Mouse (Mus musculus): ENCODE measurements around the gene Lcn2. TPM values are rescaled to one million over a fixed set of nuclear protein-coding genes. Genes with fewer than 3 reads are reported as not detected.
A peak's percentile ranks its signal among the peaks of the same experiment; 100 is the strongest.
"Not testable (repeated sequence)": the region's sequence is repeated elsewhere in the genome, so short reads cannot be mapped to it uniquely, and the experiment has no call there.

Gene Lcn2
- polyA plus RNA-seq, 1 experiment from 2014 or later: 22.8 TPM

- Histone ChIP-seq H3K4me3 (replicated peaks) (peak overlapping the region; percentile 84), H3K4me2 (peak overlapping the region; percentile 93), H3K27me3 (peaks cover 7% of the 10 kb centered on the region; the same call in 1 of the 2 replicates), H3K36me3 (peaks cover 24% of the 10 kb centered on the region), H3K9ac (peak overlapping the region; percentile 89), H3K4me1 (replicated peaks) (peaks cover 38% of the 10 kb centered on the region), H3K9me3 (replicated peaks) (no peaks in the 10 kb centered on the region), H3K27ac (peak overlapping the region; percentile 94)
- under 1% methylated on average over 53 of the region's 53 CpGs for WGBS (ENCODE audit: insufficient replicate concordance)
- ATAC-seq (ENCODE audit: low read depth): peak; percentile 83
- DNase-seq: peak; percentile 88
Measured at GRCm38 (mm10) chr2:32362817-32363340, 25.2 kb downstream of the Lcn2 start.

GRCm38 (mm10) chr2:32362274-32362673 is 25.8 kb downstream of the Lcn2 start:
- DNase-seq; H3K9me3 ChIP-seq (replicated peaks); ATAC-seq (ENCODE audit: low read depth); H3K27me3 ChIP-seq: not testable (repeated sequence)
- 29% methylated on average over 5 of the region's 5 CpGs for WGBS (ENCODE audit: insufficient replicate concordance)
- H3K4me3 ChIP-seq (replicated peaks): peak overlapping the region; percentile 84
- peak overlapping the region; percentile 89 for H3K9ac ChIP-seq
- peak overlapping the region; percentile 93 for H3K4me2 ChIP-seq
- peaks cover 19% of the 10 kb centered on the region for H3K36me3 ChIP-seq
- H3K4me1 ChIP-seq (replicated peaks): peaks cover 38% of the 10 kb centered on the region
- peak overlapping the region; percentile 94 for H3K27ac ChIP-seq

- DNase-seq (peak; percentile 79), ATAC-seq (ENCODE audit: low read depth) (peak; percentile 77)
- WGBS (ENCODE audit: insufficient replicate concordance): 2% methylated on average over 24 of the region's 24 CpGs
- peak overlapping the region; percentile 84 for H3K4me3 ChIP-seq (replicated peaks)
- peaks cover 7% of the 10 kb centered on the region; the same call in 1 of the 2 replicates for H3K27me3 ChIP-seq
- H3K9me3 ChIP-seq (replicated peaks): no peaks in the 10 kb centered on the region
- peak overlapping the region; percentile 93 for H3K4me2 ChIP-seq
- peak overlapping the region; percentile 75 for H3K9ac ChIP-seq
- H3K27ac ChIP-seq: peak overlapping the region; percentile 80
- peaks cover 12% of the 10 kb centered on the region for H3K36me3 ChIP-seq
- peaks cover 38% of the 10 kb centered on the region for H3K4me1 ChIP-seq (replicated peaks)
Measured at GRCm38 (mm10) chr2:32361437-32361836, 26.6 kb downstream of the Lcn2 start.

- peak; percentile 68 for DNase-seq
- H3K36me3 ChIP-seq: peaks cover 5% of the 10 kb centered on the region
- peak overlapping the region; percentile 80 for H3K27ac ChIP-seq
- H3K9ac ChIP-seq: peak overlapping the region; percentile 75
- ATAC-seq (ENCODE audit: low read depth): no peak
- peaks cover 10% of the 10 kb centered on the region; the same call in 1 of the 2 replicates for H3K27me3 ChIP-seq
- peak overlapping the region; percentile 84 for H3K4me3 ChIP-seq (replicated peaks)
- H3K4me2 ChIP-seq: peak overlapping the region; percentile 93
- H3K4me1 ChIP-seq (replicated peaks): peaks cover 38% of the 10 kb centered on the region
- no peaks in the 10 kb centered on the region for H3K9me3 ChIP-seq (replicated peaks)
- WGBS (ENCODE audit: insufficient replicate concordance): 8% methylated on average over 14 of the region's 14 CpGs
Measured at GRCm38 (mm10) chr2:32360741-32361140, 27.3 kb downstream of the Lcn2 start.

GRCm38 (mm10) chr2:32358381-32358780 is 29.7 kb downstream of the Lcn2 start:
- Histone ChIP-seq H3K4me3 (replicated peaks) (no peak overlapping the region), H3K27me3 (peaks cover 10% of the 10 kb centered on the region; the same call in 1 of the 2 replicates), H3K27ac (no peak overlapping the region), H3K9ac (no peak overlapping the region), H3K36me3 (no peaks in the 10 kb centered on the region), H3K4me1 (replicated peaks) (peaks cover 35% of the 10 kb centered on the region), H3K4me2 (no peak overlapping the region), H3K9me3 (replicated peaks) (no peaks in the 10 kb centered on the region)
- ATAC-seq (ENCODE audit: low read depth) (no peak), DNase-seq (no peak)
- WGBS (ENCODE audit: insufficient replicate concordance): 64% methylated on average over 10 of the region's 10 CpGs

GRCm38 (mm10) chr2:32357710-32358109 is 30.3 kb downstream of the Lcn2 start:
- Histone ChIP-seq H3K4me1 (replicated peaks) (peaks cover 37% of the 10 kb centered on the region), H3K9me3 (replicated peaks) (no peaks in the 10 kb centered on the region), H3K27ac (no peak overlapping the region), H3K36me3 (no peaks in the 10 kb centered on the region), H3K4me2 (no peak overlapping the region), H3K27me3 (peaks cover 15% of the 10 kb centered on the region), H3K9ac (no peak overlapping the region), H3K4me3 (replicated peaks) (no peak overlapping the region)
- WGBS (ENCODE audit: insufficient replicate concordance): 55% methylated on average over 3 of the region's 3 CpGs
- no peak for DNase-seq
- no peak for ATAC-seq (ENCODE audit: low read depth)

GRCm38 (mm10) chr2:32356216-32356615 is 31.8 kb downstream of the Lcn2 start:
- peaks cover 34% of the 10 kb centered on the region for H3K4me1 ChIP-seq (replicated peaks)
- no peak overlapping the region for H3K27ac ChIP-seq

GRCm38 (mm10) chr2:32354336-32354895 is 33.6 kb downstream of the Lcn2 start:
- Histone ChIP-seq H3K9ac (no peak overlapping the region), H3K4me2 (no peak overlapping the region), H3K27ac (peak overlapping the region; percentile 19), H3K4me1 (replicated peaks) (peaks cover 26% of the 10 kb centered on the region), H3K9me3 (replicated peaks) (no peaks in the 10 kb centered on the region), H3K27me3 (peaks cover 48% of the 10 kb centered on the region), H3K36me3 (no peaks in the 10 kb centered on the region), H3K4me3 (replicated peaks) (no peak overlapping the region)
- WGBS (ENCODE audit: insufficient replicate concordance): 71% methylated on average over 3 of the region's 3 CpGs
- DNase-seq (no peak), ATAC-seq (ENCODE audit: low read depth) (no peak)

More at GRCm38 (mm10) chr2:32356216-32356615, 31.8 kb downstream of the Lcn2 start:
- H3K9me3 ChIP-seq (replicated peaks): no peaks in the 10 kb centered on the region
- DNase-seq (no peak), ATAC-seq (ENCODE audit: low read depth) (no peak)
- H3K4me2 ChIP-seq: no peak overlapping the region
- H3K27me3 ChIP-seq: peaks cover 30% of the 10 kb centered on the region
- no peaks in the 10 kb centered on the region for H3K36me3 ChIP-seq
- no peak overlapping the region for H3K9ac ChIP-seq
- WGBS (ENCODE audit: insufficient replicate concordance): 67% methylated on average over 10 of the region's 10 CpGs
- no peak overlapping the region for H3K4me3 ChIP-seq (replicated peaks)

GRCm38 (mm10) chr2:32353836-32354235 is 34.2 kb downstream of the Lcn2 start:
- DNase-seq: no peak
- H3K36me3 ChIP-seq: no peaks in the 10 kb centered on the region
- H3K4me1 ChIP-seq (replicated peaks): peaks cover 26% of the 10 kb centered on the region
- ATAC-seq (ENCODE audit: low read depth): no peak
- no peak overlapping the region; the same call in 1 of the 2 replicates for H3K9ac ChIP-seq
- H3K4me2 ChIP-seq: peak overlapping the region; percentile 82
- WGBS (ENCODE audit: insufficient replicate concordance): 41% methylated on average over 6 of the region's 6 CpGs
- H3K4me3 ChIP-seq (replicated peaks): no peak overlapping the region
- peak overlapping the region; percentile 19; the same call in 1 of the 2 replicates for H3K27ac ChIP-seq
- no peaks in the 10 kb centered on the region for H3K9me3 ChIP-seq (replicated peaks)
- peaks cover 53% of the 10 kb centered on the region for H3K27me3 ChIP-seq

GRCm38 (mm10) chr2:32353007-32353542 is 35.0 kb downstream of the Lcn2 start, which contains the start of gene Dnm1:
Dnm1 (minus strand) TSS chr2:32353338.
- Histone ChIP-seq H3K27ac (peak within 1 kb of the TSS; percentile 19), H3K4me1 (replicated peaks) (peaks cover 26% of the 10 kb centered on the region), H3K36me3 (no peaks in the 10 kb centered on the region), H3K9ac (peak within 1 kb of the TSS; percentile 62), H3K4me3 (replicated peaks) (peak within 1 kb of the TSS; percentile 61), H3K4me2 (peak within 1 kb of the TSS; percentile 82), H3K9me3 (replicated peaks) (no peaks in the 10 kb centered on the region), H3K27me3 (peaks cover 54% of the 10 kb centered on the region)
- WGBS (ENCODE audit: insufficient replicate concordance): under 1% methylated on average over 63 of the region's 63 CpGs
- DNase-seq (peak; percentile 78), ATAC-seq (ENCODE audit: low read depth) (peak; percentile 65)

GRCm38 (mm10) chr2:32352151-32353006 is 35.7 kb downstream of the Lcn2 start, which contains the start of gene Ciz1:
Ciz1 (plus strand) TSS chr2:32352327.
- no peaks in the 10 kb centered on the region for H3K9me3 ChIP-seq (replicated peaks)
- 3% methylated on average over 36 of the region's 52 CpGs for WGBS (ENCODE audit: insufficient replicate concordance)
- H3K9ac ChIP-seq: peak within 1 kb of the TSS; percentile 62
- no peak within 1 kb of the TSS for H3K27ac ChIP-seq
- H3K4me1 ChIP-seq (replicated peaks): peaks cover 26% of the 10 kb centered on the region
- H3K27me3 ChIP-seq: peaks cover 60% of the 10 kb centered on the region
- peak within 1 kb of the TSS; percentile 82 for H3K4me2 ChIP-seq
- peak within 1 kb of the TSS; percentile 61 for H3K4me3 ChIP-seq (replicated peaks)
- peak; percentile 4; the same call in 1 of the 2 replicates for ATAC-seq (ENCODE audit: low read depth)
- no peaks in the 10 kb centered on the region for H3K36me3 ChIP-seq
- no peak for DNase-seq
